Mouse (Mus musculus) splenic B cell, adult 2 months (primary cell): ENCODE measurements around the gene Gjc2.
A peak's percentile ranks its signal among the peaks of the same experiment; 100 is the strongest.
"Not testable (repeated sequence)": the region's sequence is repeated elsewhere in the genome, so short reads cannot be mapped to it uniquely, and the experiment has no call there.

Experiments
- DNase-seq: peaks from one replicate; pipeline ENCODE4 v3.0.0-alpha.2; 2011; ENCODE audit warnings: low read depth, low spot score
- H3K27me3 ChIP-seq: 2 replicates; pipeline ENCODE4 v1.6.1; 2012; ENCODE audit warnings: mild to moderate bottlenecking, low read length, moderate library complexity, mixed read lengths; ENCODE audit not compliant: control insufficient read depth, poor library complexity, insufficient read depth, severe bottlenecking
- H3K36me3 ChIP-seq: 2 replicates; pipeline ENCODE4 v1.6.1; 2012; ENCODE audit warnings: mild to moderate bottlenecking, low read length, moderate library complexity, mixed read lengths; ENCODE audit not compliant: control insufficient read depth, poor library complexity, insufficient read depth, severe bottlenecking

The Gjc2 gene

DNA sequence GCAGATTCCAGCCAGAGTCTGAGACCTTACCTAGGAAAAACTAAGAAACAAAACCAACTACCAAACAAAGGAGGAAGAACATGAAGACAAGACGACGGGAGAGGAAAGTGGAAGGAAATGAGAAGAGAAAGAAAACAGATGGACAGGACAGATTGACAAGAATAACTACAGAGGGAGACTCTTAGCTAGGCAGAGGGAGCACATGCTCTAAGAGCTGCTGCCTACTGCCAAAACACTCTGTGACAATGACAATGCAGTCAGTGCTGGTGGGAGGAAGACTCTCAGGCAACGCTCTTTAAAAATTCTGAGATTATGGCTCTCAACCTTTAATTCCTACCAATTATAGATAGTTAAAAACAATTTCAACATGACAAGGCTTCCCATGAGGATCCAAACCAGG lies 33.9 kb upstream of the Gjc2 start:
- no peak for DNase-seq
- Histone ChIP-seq H3K27me3 (no peaks in the 10 kb centered on the region), H3K36me3 (peaks cover 4% of the 10 kb centered on the region; the same call in 1 of the 2 replicates)

DNA sequence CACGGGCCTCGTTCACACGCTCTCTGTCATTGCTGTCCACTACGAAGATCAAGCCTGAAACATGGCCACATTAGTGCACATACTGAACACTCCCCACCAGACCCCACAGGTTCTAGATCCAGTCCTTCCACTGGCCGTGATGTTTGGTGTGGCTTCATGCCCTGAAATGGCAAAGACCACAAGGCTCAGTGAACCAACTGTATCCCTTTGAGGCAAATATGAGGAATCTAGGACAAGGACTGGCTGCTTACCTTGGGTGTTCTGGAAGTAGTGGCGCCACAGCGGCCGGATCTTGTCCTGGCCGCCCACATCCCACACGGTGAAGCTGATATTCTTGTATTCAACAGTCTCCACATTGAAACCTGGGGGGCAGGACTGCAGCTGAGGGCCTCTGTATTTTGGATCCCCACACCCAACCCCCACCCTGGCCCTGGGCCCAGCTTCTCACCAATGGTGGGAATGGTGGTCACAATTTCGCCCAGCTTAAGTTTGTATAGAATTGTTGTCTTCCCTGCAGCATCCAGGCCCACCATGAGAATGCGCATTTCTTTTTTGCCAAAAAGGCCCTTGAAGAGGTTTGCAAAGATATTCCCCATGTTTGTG lies 30.0 kb upstream of the Gjc2 start:
- Histone ChIP-seq H3K36me3 (peaks cover 15% of the 10 kb centered on the region), H3K27me3 (no peaks in the 10 kb centered on the region)
- no peak for DNase-seq

DNA sequence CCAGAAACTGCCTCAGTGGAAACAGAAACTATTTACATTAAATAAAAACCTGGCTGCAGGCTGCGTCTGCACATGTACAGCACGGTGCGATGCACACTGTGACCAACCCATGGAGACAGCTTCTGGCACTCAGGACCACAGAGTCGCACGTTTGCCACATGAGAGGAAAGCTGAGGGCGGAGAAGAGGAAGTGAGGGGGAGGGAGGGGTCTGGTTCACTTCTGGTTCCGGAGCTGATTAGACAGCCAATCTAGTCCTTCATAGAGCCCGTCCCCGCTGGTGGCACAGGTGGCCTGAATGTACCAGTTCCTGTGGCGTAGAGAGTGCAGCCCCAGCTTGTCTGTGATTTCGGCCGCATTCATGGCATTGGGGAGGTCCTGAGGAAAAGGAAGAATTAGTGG lies 29.3 kb upstream of the Gjc2 start:
- H3K27me3 ChIP-seq, result not testable (repeated sequence)
- peak; percentile 79 for DNase-seq
- peaks cover 15% of the 10 kb centered on the region for H3K36me3 ChIP-seq

DNA sequence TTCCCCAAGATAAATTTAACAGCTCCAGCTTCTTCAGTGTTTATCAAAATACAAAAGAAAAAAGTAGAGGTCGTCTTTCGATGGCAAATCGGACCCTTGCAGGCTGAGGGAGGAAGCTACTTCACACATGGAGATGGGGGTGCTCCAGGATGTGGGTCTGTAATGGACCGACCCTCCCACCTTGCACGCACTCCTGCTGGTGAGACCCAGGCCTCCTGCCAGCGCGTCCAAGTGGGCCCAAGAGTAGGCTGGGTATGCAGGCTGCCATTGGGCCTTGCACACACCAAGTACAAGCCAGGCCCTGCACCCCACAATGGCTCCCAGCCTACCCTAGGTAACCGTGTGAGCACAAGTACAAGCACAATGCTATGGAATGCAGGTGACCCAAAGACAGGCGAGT lies 28.5 kb upstream of the Gjc2 start:
- peaks cover 15% of the 10 kb centered on the region for H3K36me3 ChIP-seq
- DNase-seq, H3K27me3 ChIP-seq: not testable (repeated sequence)

DNA sequence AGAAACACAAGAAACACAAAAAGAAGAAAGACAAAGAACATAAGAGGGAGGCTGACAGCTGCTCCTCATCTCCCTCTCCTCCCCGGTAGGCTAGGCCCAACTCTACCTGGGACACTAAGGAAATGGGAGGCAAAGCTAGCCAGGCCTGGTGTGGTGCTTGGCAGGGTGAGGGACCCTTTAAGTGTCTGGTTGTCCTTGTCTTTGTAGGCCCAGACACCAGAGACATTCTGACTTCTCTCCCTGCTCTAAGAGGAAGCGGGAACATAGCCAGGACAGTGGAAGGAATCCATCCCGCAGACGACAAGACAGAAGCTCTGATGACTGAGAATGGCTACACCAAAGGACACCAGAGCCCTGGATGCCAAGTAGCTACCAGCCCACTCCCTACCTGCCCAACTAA lies 27.0 kb upstream of the Gjc2 start:
- DNase-seq, result no peak
- H3K36me3 ChIP-seq, result peaks cover 15% of the 10 kb centered on the region
- H3K27me3 ChIP-seq, result no peaks in the 10 kb centered on the region

DNA sequence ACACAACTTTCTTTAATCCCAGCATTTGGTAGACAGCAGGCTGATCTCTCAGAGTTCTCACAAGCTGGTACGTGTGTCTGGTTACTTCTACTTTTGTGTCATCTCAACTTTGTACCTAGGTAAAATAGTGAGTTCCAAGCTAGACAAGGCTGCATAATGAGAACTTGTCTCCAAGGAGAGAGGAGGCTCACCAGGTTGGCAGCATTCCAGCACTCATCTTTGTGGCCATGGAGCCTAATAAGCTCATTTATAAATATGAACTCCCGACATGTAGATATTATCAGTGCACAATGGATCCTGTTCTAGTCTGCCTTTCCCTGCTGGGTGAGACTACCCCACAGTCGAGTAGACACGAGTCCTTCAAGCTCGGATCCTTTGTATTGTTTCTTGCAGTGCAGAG lies 26.6 kb upstream of the Gjc2 start:
- H3K27me3 ChIP-seq, result no peaks in the 10 kb centered on the region
- H3K36me3 ChIP-seq, result peaks cover 15% of the 10 kb centered on the region
- DNase-seq, result no peak

DNA sequence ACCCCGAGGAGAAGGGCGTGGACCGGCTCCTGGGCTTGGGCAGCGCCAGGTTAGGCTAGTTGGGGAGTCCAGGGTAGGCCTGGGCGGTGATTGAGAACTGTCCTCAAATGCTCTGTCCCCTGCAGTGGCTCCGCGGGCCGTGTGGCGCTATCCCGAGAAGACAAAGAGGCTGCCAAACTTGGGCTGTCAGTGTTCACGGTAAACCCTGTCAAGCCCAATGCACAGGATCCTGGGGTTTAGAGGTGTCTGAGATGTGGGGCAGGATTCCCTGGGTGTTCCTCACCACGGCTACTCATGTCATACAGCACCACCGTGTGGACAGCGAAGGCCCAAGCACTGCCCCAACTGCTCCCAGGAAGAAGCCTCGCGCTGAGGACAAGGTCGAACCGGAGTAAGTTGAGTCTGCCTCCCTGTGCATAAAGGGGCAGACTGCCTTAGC lies 26.0 kb upstream of the Gjc2 start:
- H3K27me3 ChIP-seq, result no peaks in the 10 kb centered on the region
- DNase-seq, result peak; percentile 68
- H3K36me3 ChIP-seq, result peaks cover 15% of the 10 kb centered on the region

DNA sequence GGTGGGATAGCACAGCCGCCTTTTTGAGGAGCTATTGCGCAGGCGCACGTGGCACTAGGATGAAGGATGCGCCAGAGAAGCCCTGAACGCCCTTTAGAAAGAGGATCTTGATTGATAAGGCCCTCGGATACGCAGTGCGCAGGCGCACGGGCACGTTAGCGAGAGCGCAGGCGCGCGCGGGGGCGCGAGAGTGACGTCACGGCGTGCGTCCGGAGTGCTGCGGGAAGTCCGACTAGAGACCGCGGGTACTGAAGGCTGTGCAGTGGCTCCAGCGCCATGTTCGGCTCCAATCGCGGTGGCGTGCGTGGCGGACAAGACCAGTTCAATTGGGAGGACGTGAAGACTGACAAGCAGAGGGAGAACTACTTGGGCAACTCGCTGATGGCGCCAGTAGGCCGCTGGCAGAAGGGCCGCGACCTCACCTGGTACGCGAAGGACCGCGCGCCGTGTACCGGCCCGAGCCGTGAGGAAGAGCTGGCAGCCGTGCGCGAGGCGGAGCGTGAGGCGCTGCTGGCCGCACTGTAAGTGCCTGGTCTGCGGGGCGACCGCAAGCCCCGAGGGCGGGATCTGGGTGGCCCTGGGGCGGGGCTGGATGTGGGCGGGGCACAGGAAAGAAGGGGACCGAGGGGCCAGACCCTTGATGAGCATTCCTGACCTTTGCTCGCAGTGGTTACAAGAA lies 25.3 kb upstream of the Gjc2 start, which contains the start of gene 2310033P09Rik:
Gene 2310033P09Rik, plus strand, starts transcription at position 169 of the 679 bp plus-strand sequence.
- H3K27me3 ChIP-seq, result no peaks in the 10 kb centered on the region
- H3K36me3 ChIP-seq, result peaks cover 12% of the 10 kb centered on the region
- peak; percentile 99 for DNase-seq

DNA sequence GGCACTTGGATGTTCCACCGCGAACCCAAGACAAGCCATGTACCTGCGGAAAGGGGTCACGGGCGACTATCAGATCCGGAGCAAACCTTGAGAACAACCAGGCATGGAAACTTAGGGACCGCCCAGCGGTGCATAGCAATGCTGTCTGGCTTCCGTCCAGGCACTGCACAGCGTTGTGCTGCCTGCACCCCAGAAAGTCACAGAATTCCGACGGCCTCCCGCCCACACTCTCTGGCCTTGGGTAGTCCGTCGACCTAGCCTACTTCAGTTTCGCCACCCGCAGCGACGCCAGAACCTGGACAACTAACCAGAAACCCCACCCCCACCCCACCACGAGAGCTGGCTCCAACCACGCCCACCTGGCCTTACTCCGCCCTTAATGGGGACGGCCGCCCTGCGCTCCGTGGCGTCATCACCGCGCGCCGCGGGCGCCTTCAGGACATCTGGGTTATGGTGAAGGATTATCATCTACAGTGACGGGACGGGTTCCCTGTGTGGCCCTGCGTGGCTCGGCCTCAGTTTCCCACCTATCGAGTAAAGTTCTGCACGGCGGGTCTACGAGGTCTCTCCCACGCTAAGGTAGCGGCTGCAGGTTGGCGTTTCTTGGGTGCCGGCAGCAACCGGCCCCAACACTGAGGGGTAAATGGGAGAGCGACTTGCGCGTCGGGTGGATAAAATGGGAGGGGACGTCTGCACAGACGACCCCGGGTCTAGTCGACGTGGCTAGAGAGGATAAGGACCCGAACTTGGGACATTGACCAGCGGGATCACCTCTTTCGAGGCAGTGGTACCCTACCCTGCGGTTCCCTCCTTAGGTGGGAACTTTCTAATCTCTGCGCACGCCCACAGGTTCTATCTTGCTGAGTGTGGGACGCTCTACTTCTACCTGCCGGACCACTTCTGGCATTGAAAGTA lies 19.3 kb upstream of the Gjc2 start, which contains the start of gene Mrpl55:
Gene Mrpl55, plus strand, starts transcription at position 406 of the 915 bp plus-strand sequence.
- H3K36me3 ChIP-seq, result no peaks in the 10 kb centered on the region
- DNase-seq, result peak; percentile 95
- H3K27me3 ChIP-seq, result no peaks in the 10 kb centered on the region

DNA sequence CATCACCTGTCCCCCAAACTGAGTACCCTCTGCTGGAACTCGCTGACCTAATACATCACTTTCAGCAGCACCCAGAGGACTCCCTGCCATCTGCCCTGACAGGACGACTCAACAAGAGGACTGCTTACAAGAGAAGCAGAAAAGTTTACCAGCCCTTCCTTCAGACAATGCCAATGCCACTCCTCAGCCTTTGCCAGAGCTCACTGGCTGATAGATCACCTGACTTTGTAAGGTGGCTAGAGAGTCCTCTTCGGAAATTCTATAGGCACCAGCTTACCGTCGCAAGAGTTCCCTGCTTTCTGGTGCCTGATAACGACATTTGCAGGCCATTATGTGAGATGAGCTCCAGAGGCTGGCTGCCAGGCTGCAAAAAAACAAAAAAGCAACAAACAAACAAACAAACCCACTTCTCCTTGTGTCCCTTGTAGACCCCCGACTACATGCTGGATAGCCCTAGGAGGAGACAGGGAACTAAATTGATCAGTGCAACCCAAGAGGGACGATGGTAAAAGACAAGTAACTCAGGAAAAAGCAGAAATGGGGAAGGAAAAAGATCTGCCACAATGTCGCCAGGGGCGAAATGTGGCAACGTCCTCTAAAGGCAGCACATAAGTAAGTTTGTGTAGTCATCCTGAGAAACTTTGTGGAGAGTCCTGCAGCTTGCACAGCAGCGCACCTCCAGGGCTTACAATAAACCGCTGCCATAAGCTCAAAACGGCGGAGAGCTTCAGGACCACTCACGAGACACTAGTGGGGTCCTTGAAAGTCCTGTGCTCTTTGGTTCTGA lies 18.4 kb upstream of the Gjc2 start:
- no peaks in the 10 kb centered on the region for H3K27me3 ChIP-seq

DNA sequence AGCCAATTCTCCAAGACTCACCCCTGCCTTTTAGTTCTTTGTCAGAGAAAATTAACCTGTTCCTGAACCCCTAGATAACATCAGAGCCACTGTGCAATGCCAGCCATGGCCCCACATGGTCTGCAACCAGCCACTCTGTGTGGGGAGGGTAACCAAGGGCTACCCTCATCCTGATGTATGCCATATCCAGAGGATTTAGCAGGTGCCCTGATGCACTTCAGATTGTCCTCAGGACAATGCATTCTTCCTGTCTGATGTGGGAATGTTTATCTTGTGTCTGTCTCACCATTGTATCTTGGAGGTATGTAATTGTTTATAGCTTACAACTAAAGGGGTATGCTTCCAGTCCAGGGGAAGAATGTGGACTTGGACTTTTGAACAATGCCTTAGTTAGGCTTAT lies 13.2 kb upstream of the Gjc2 start:
- DNase-seq, result no peak
- Histone ChIP-seq H3K27me3 (no peaks in the 10 kb centered on the region), H3K36me3 (no peaks in the 10 kb centered on the region)

More for the DNA sequence above, 18.4 kb upstream of the Gjc2 start:
- H3K36me3 ChIP-seq, result no peaks in the 10 kb centered on the region
- DNase-seq, result no peak

DNA sequence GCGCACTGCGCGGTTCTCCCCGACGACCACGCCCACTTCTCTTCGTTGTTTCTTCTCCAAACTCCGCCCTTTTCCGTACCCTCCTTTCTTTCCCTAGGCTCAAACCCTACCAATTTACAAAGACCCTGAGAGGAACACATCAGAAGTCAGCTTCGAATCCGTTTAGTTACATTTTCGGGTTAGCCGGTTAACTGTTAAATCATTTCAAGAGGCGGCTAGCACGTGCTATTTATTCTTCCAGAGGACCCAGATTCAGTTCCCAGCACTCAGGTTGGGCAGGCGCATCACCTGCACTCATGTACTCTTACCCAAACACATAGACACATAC lies 9.0 kb upstream of the Gjc2 start, which contains the start of gene Guk1:
Gene Guk1, minus strand, starts transcription at position 154 of the 328 bp plus-strand sequence.
- no peak for DNase-seq
- no peaks in the 10 kb centered on the region for H3K27me3 ChIP-seq
- H3K36me3 ChIP-seq, result no peaks in the 10 kb centered on the region

DNA sequence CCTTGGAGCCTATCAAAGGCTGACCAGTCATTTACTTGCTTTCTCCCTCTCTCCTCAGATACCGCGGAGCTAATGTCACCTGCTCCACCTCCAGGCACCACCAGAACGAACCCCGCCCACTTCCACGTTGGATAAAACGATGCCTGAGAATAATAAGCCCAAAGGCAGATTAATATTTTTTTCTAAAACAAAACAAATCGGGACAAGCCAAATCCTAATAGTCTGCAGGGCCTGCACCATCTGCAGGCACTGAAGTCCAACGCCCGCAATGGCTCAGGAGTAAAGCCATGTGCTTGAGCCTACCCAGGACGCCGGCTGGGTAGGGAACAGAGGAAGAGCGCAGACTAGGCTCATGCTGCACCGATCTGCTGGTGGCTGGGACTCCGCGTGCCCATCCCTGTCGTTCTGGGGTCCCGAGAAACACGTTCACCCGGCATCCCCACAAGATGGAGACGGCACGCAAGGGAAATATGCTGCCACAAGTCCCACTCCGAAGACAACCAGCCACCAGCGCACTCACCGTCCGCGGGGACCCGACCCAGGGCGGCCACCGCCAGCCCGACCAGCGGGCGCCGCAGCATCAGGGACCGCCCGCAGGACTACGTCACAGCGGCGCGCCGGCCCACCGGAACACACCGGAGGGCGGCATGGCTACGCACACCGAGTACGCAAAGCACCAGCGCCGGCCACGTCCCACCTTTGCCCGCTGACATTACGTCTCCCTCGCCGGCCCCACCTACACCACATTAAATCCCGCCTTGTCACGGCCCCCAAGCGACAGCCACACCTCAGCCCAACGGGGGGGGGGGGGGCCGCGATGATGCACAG lies 8.4 kb upstream of the Gjc2 start:
- Histone ChIP-seq H3K36me3 (no peaks in the 10 kb centered on the region), H3K27me3 (no peaks in the 10 kb centered on the region)
- peak; percentile 96 for DNase-seq

DNA sequence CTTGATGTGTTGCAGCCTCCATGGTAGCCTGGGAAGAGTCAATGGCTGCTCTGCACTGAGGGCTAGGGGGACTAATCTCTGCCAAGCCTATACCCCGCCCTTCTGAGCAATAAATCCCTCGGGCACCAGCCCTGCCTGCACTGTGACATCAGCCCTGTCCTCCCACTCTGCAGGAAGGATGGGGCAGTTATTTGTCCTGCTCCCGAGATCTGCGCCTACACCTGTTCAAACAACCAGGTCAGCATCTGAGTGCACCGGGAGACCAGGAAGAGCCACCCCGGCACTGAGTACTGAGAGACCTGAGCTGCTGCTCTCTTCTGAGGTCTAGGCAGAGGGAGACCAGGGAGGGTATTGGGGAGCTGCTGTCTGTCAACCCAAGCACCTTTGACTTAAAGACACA lies 4.7 kb upstream of the Gjc2 start:
- no peaks in the 10 kb centered on the region; the same call in none of the 2 replicates for H3K36me3 ChIP-seq
- no peak for DNase-seq
- no peaks in the 10 kb centered on the region for H3K27me3 ChIP-seq
